ENCODE assay signal across 18 mouse cellular contexts in genomic region chr17:49275916-49276315, GRCm38 (mm10).
"Had no signal": no experiment of that assay in that cellular context is flagged by ENCODE, and none has a peak within 500 bp of the region (broad histone marks: within the 10 kb centered on the region; RNA-seq: fewer than 3 reads in every experiment).

No protein-coding gene starts in this region.

- H3K36me3 ChIP-seq: midbrain, embryonic 10.5 days; midbrain, embryonic 12.5 days; neural tube, embryonic 13.5 days; neural tube, embryonic 15.5 days had no signal

- H3K9ac ChIP-seq: lung, embryonic 14.5 days; midbrain, embryonic 12.5 days; neural tube, embryonic 13.5 days; neural tube, embryonic 15.5 days had no signal

- H3K4me3 ChIP-seq: midbrain, embryonic 10.5 days; midbrain, embryonic 12.5 days; myocyte; neural tube, embryonic 13.5 days; neural tube, embryonic 15.5 days had no signal

- H3K9me3 ChIP-seq: midbrain, embryonic 10.5 days; midbrain, embryonic 12.5 days; neural tube, embryonic 13.5 days; neural tube, embryonic 15.5 days had no signal

- H3K27me3 ChIP-seq: midbrain, embryonic 12.5 days had no signal

- DNase-seq: lung, adult 18-20 months; lung, embryonic 14.5 days; lung, postnatal 4 days; retina, postnatal 1 day; right cerebral cortex, adult 18-20 months; right cerebral cortex, postnatal 25 days; right cerebral cortex, postnatal 4 days; spleen, adult 18-20 months; thymus, adult 18-20 months; thymus, postnatal 14 days; thymus, postnatal 36 days had no signal

- H3K27ac ChIP-seq: midbrain, embryonic 10.5 days; midbrain, embryonic 12.5 days; neural tube, embryonic 13.5 days; neural tube, embryonic 15.5 days had no signal

- ATAC-seq: lung, postnatal 0 days; midbrain, embryonic 16.5 days had no signal

- H3K4me2 ChIP-seq: lung, embryonic 14.5 days; midbrain, embryonic 12.5 days; neural tube, embryonic 13.5 days; neural tube, embryonic 15.5 days had no signal
